Mouse (Mus musculus) MEL (cell line): ENCODE data around the gene Npas4. TPM values are rescaled to one million over a fixed set of nuclear protein-coding genes. Genes with fewer than 3 reads are reported as not detected.

Experiments used
- DNase-seq: peaks from one replicate; pipeline ENCODE4 v3.0.0; 2011; ENCODE audit warnings: low read depth, low spot score
- H3K27ac ChIP-seq: 2 replicates; pipeline ENCODE4 v1.5.1; 2012; ENCODE audit warnings: low read depth, mild to moderate bottlenecking, control low read depth, low read length, moderate library complexity; ENCODE audit not compliant: control insufficient read depth
- H3K27me3 ChIP-seq, 2 experiments: fragments of 150-350 bp in 1 of 2; sonication (generic) in 1 of 2; 2 replicates each; pipeline ENCODE4 v1.6.1; 2012; ENCODE audit warnings: low read length in 2 of 2, mild to moderate bottlenecking in 2 of 2, improper control_type of control experiment in 1 of 2, moderate library complexity in 1 of 2; ENCODE audit not compliant: insufficient read depth in 2 of 2, control insufficient read depth in 1 of 2
- H3K36me3 ChIP-seq, 2 experiments: 2 replicates each; pipeline ENCODE4 v1.6.1; 2012 to 2014; ENCODE audit warnings: low read length in 2 of 2, improper control_type of control experiment in 1 of 2, inconsistent platforms in 1 of 2, mild to moderate bottlenecking in 1 of 2; ENCODE audit not compliant: insufficient read depth in 2 of 2, control insufficient read depth in 1 of 2
- H3K4me1 ChIP-seq, 2 experiments: fragments of 150-350 bp in 1 of 2; sonication (generic) in 1 of 2; 2 replicates each; pipeline ENCODE4 v1.6.1; 2012; ENCODE audit warnings: low read length in 2 of 2, improper control_type of control experiment in 1 of 2, mild to moderate bottlenecking in 1 of 2; ENCODE audit not compliant: insufficient read depth in 2 of 2, control insufficient read depth in 1 of 2
- H3K4me3 ChIP-seq, 2 experiments: fragments of 150-350 bp in 1 of 2; sonication (generic) in 1 of 2; 2 replicates each; pipeline ENCODE4 v1.5.1; 2012; ENCODE audit warnings: low read depth in 2 of 2, low read length in 2 of 2, mild to moderate bottlenecking in 2 of 2, moderate library complexity in 2 of 2, control low read depth in 1 of 2, improper control_type of control experiment in 1 of 2; ENCODE audit not compliant: control insufficient read depth in 1 of 2, insufficient read depth in 1 of 2
- H3K79me2 ChIP-seq: 2 replicates; pipeline ENCODE4 v1.6.1; 2012; ENCODE audit warnings: mild to moderate bottlenecking, low read length, moderate library complexity; ENCODE audit not compliant: control insufficient read depth, poor library complexity, insufficient read depth
- H3K9ac ChIP-seq: 2 replicates; pipeline ENCODE4 v1.6.1; 2012; ENCODE audit warnings: low read depth, mild to moderate bottlenecking, control low read depth, low read length, moderate library complexity; ENCODE audit not compliant: control insufficient read depth, poor library complexity, severe bottlenecking
- H3K9me3 ChIP-seq: fragments of 150-350 bp; sonication (generic); replicated peaks from 2 replicates; pipeline ENCODE4 v1.6.1; 2012; ENCODE audit warnings: mild to moderate bottlenecking, low read length, improper control_type of control experiment, moderate library complexity; ENCODE audit not compliant: insufficient read depth
- BHLHE40 ChIP-seq: IDR thresholded peaks from 2 replicates; pipeline ENCODE4 v1.6.1; 2012; ENCODE audit warnings: low read depth, mild to moderate bottlenecking, inconsistent platforms, low read length, improper control_type of control experiment, borderline replicate concordance
- CHD1 ChIP-seq: IDR thresholded peaks from 2 replicates; pipeline ENCODE4 v1.6.1; 2012; ENCODE audit warnings: low read depth, mild to moderate bottlenecking, inconsistent platforms, low read length, improper control_type of control experiment
- CTCF ChIP-seq, 3 experiments: IDR thresholded peaks in 2 of 3; conservative IDR thresholded peaks in 1 of 3; 2 replicates each; pipeline ENCODE4 v1.5.1; 2011 to 2012; ENCODE audit warnings: low read length in 3 of 3, low read depth in 2 of 3, mild to moderate bottlenecking in 2 of 3, improper control_type of control experiment in 1 of 3, inconsistent platforms in 1 of 3, mixed read lengths in 1 of 3, moderate library complexity in 1 of 3; ENCODE audit not compliant: control insufficient read depth in 1 of 3, insufficient read depth in 1 of 3, poor library complexity in 1 of 3, severe bottlenecking in 1 of 3
- E2F4 ChIP-seq: IDR thresholded peaks from 2 replicates; pipeline ENCODE4 v1.6.1; 2011; ENCODE audit warnings: low read depth, low read length, improper control_type of control experiment, borderline replicate concordance
- ELF1 ChIP-seq: IDR thresholded peaks from 2 replicates; pipeline ENCODE4 v1.6.1; 2014; ENCODE audit warnings: low read depth, mild to moderate bottlenecking, inconsistent platforms, low read length, improper control_type of control experiment, moderate library complexity
- ETS1 ChIP-seq: IDR thresholded peaks from 2 replicates; pipeline ENCODE4 v1.6.1; 2012; ENCODE audit warnings: low read depth, mild to moderate bottlenecking, inconsistent platforms, low read length, improper control_type of control experiment, moderate library complexity
- GATA1 ChIP-seq: IDR thresholded peaks from 2 replicates; pipeline ENCODE4 v1.6.1; 2011; ENCODE audit warnings: low read depth, low read length, improper control_type of control experiment
- HCFC1 ChIP-seq: IDR thresholded peaks from 2 replicates; pipeline ENCODE4 v1.6.1; 2012; ENCODE audit warnings: low read depth, mild to moderate bottlenecking, inconsistent platforms, low read length, improper control_type of control experiment, moderate library complexity
- JUND ChIP-seq: IDR thresholded peaks from 2 replicates; pipeline ENCODE4 v1.6.1; 2011; ENCODE audit warnings: low read depth, mild to moderate bottlenecking, improper control_type of control experiment, low read length
- KAT2A ChIP-seq: conservative IDR thresholded peaks from 2 replicates; pipeline ENCODE4 v1.6.1; 2012; ENCODE audit warnings: low read depth, low read length, improper control_type of control experiment, inconsistent platforms
- MAX ChIP-seq: IDR thresholded peaks from 2 replicates; pipeline ENCODE4 v1.6.1; 2011; ENCODE audit warnings: low read length, improper control_type of control experiment
- MAZ ChIP-seq: IDR thresholded peaks from 2 replicates; pipeline ENCODE4 v1.6.1; 2012; ENCODE audit warnings: low read depth, mild to moderate bottlenecking, inconsistent platforms, low read length, improper control_type of control experiment
- MEF2A ChIP-seq: IDR thresholded peaks from 2 replicates; pipeline ENCODE4 v1.6.1; 2014; ENCODE audit warnings: low read depth, mild to moderate bottlenecking, inconsistent platforms, low read length, improper control_type of control experiment; ENCODE audit not compliant: poor library complexity, insufficient replicate concordance, severe bottlenecking; ENCODE audit errors: extremely low read depth
- MXI1 ChIP-seq: IDR thresholded peaks from 2 replicates; pipeline ENCODE4 v1.6.1; 2011; ENCODE audit warnings: mild to moderate bottlenecking, low read depth, low read length, improper control_type of control experiment
- MYB ChIP-seq: IDR thresholded peaks from 2 replicates; pipeline ENCODE4 v1.6.1; 2011; ENCODE audit warnings: mild to moderate bottlenecking, low read depth, low read length, improper control_type of control experiment
- MYC ChIP-seq: IDR thresholded peaks from 2 replicates; pipeline ENCODE4 v1.6.1; 2011; ENCODE audit warnings: low read depth, mild to moderate bottlenecking, low read length, improper control_type of control experiment, moderate library complexity
- NELFE ChIP-seq: IDR thresholded peaks from 2 replicates; pipeline ENCODE4 v1.6.1; 2011; ENCODE audit warnings: low read depth, low read length, improper control_type of control experiment
- NRF1 ChIP-seq: IDR thresholded peaks from 2 replicates; pipeline ENCODE4 v1.6.1; 2014; ENCODE audit warnings: low read depth, mild to moderate bottlenecking, inconsistent platforms, low read length, improper control_type of control experiment, moderate library complexity; ENCODE audit not compliant: poor library complexity, insufficient read depth, severe bottlenecking
- POLR2A ChIP-seq, 2 experiments: IDR thresholded peaks; 2 replicates each; pipeline ENCODE4 v1.6.1; 2011 to 2012; ENCODE audit warnings: low read length in 2 of 2, mild to moderate bottlenecking in 2 of 2, control low read depth in 1 of 2, improper control_type of control experiment in 1 of 2, low read depth in 1 of 2, moderate library complexity in 1 of 2; ENCODE audit not compliant: control insufficient read depth in 1 of 2, insufficient read depth in 1 of 2, poor library complexity in 1 of 2
- POLR2AphosphoS2 ChIP-seq: IDR thresholded peaks from 2 replicates; pipeline ENCODE4 v1.6.1; 2011; ENCODE audit warnings: low read length, improper control_type of control experiment
- POLR2AphosphoS5 ChIP-seq: IDR thresholded peaks from 2 replicates; pipeline ENCODE4 v1.6.1; 2012; ENCODE audit warnings: low read depth, borderline replicate concordance, mild to moderate bottlenecking, inconsistent platforms, low read length, moderate library complexity, mixed read lengths
- RAD21 ChIP-seq: IDR thresholded peaks from 2 replicates; pipeline ENCODE4 v1.6.1; 2011; ENCODE audit warnings: mild to moderate bottlenecking, low read depth, low read length, improper control_type of control experiment
- RCOR1 ChIP-seq: IDR thresholded peaks from 2 replicates; pipeline ENCODE4 v1.6.1; 2012; ENCODE audit warnings: low read depth, mild to moderate bottlenecking, inconsistent platforms, low read length, improper control_type of control experiment
- SIN3A ChIP-seq: IDR thresholded peaks from 2 replicates; pipeline ENCODE4 v1.6.1; 2012; ENCODE audit warnings: low read length, improper control_type of control experiment, inconsistent platforms
- SMC3 ChIP-seq: IDR thresholded peaks from 2 replicates; pipeline ENCODE4 v1.6.1; 2011; ENCODE audit warnings: low read depth, low read length, improper control_type of control experiment
- TAL1 ChIP-seq: IDR thresholded peaks from 2 replicates; pipeline ENCODE4 v1.6.1; 2012; ENCODE audit warnings: mild to moderate bottlenecking, inconsistent platforms, low read length, moderate library complexity, mixed read lengths
- TBP ChIP-seq: IDR thresholded peaks from 2 replicates; pipeline ENCODE4 v1.8.0; 2011; ENCODE audit warnings: low read depth, low read length, improper control_type of control experiment
- TCF12 ChIP-seq: IDR thresholded peaks from 2 replicates; pipeline ENCODE4 v1.6.1; 2014; ENCODE audit warnings: low read depth, mild to moderate bottlenecking, inconsistent platforms, low read length, improper control_type of control experiment, moderate library complexity
- UBTF ChIP-seq: IDR thresholded peaks from 2 replicates; pipeline ENCODE4 v1.6.1; 2012; ENCODE audit warnings: low read depth, mild to moderate bottlenecking, inconsistent platforms, low read length, improper control_type of control experiment, moderate library complexity, borderline replicate concordance; ENCODE audit not compliant: insufficient read depth
- USF1 ChIP-seq: IDR thresholded peaks from 2 replicates; pipeline ENCODE4 v1.6.1; 2014; ENCODE audit warnings: low read depth, mild to moderate bottlenecking, inconsistent platforms, low read length, improper control_type of control experiment, moderate library complexity
- USF2 ChIP-seq, 2 experiments: IDR thresholded peaks; 2 replicates each; pipeline ENCODE4 v1.6.1; 2011 to 2012; ENCODE audit warnings: improper control_type of control experiment in 2 of 2, low read length in 2 of 2, borderline replicate concordance in 1 of 2, inconsistent platforms in 1 of 2, low read depth in 1 of 2, mild to moderate bottlenecking in 1 of 2; ENCODE audit not compliant: insufficient read depth in 1 of 2
- ZC3H11A ChIP-seq: IDR thresholded peaks from 2 replicates; pipeline ENCODE4 v1.6.1; 2012; ENCODE audit warnings: low read depth, mild to moderate bottlenecking, inconsistent platforms, low read length, improper control_type of control experiment
- ZKSCAN1 ChIP-seq: IDR thresholded peaks from 2 replicates; pipeline ENCODE4 v1.6.1; 2012; ENCODE audit warnings: low read depth, mild to moderate bottlenecking, inconsistent platforms, low read length, improper control_type of control experiment, moderate library complexity
- ZMIZ1 ChIP-seq: IDR thresholded peaks from 2 replicates; pipeline ENCODE4 v1.6.1; 2012; ENCODE audit warnings: low read depth, mild to moderate bottlenecking, inconsistent platforms, low read length, improper control_type of control experiment, moderate library complexity
- ZNF384 ChIP-seq: IDR thresholded peaks from 2 replicates; pipeline ENCODE4 v1.6.1; 2012; ENCODE audit warnings: low read depth, mild to moderate bottlenecking, inconsistent platforms, low read length, improper control_type of control experiment
- polyA plus RNA-seq, 2 experiments: library from polyadenylated mRNA; stranded (reverse) in 1 of 2; unstranded in 1 of 2; fragments of >175 nt in 1 of 2; fragments of >200 nt in 1 of 2; gene quantifications; 2 replicates each; pipeline versions ENCODE4 v1.2.1 to v1.2.4; 2012; ENCODE audit warnings: low replicate concordance in 2 of 2, low read depth in 1 of 2; ENCODE audit not compliant: insufficient read length in 2 of 2, insufficient read depth in 1 of 2, missing spikeins in 1 of 2
- total RNA-seq: library from RNA; depleted of rRNA; stranded (reverse); fragments of 300-350 nt; gene quantifications from 2 replicates; pipeline ENCODE4 v1.2.3, GENCODE M21; 2012

The Npas4 gene
- total and polyA plus RNA-seq, 3 experiments: not detected

DNA sequence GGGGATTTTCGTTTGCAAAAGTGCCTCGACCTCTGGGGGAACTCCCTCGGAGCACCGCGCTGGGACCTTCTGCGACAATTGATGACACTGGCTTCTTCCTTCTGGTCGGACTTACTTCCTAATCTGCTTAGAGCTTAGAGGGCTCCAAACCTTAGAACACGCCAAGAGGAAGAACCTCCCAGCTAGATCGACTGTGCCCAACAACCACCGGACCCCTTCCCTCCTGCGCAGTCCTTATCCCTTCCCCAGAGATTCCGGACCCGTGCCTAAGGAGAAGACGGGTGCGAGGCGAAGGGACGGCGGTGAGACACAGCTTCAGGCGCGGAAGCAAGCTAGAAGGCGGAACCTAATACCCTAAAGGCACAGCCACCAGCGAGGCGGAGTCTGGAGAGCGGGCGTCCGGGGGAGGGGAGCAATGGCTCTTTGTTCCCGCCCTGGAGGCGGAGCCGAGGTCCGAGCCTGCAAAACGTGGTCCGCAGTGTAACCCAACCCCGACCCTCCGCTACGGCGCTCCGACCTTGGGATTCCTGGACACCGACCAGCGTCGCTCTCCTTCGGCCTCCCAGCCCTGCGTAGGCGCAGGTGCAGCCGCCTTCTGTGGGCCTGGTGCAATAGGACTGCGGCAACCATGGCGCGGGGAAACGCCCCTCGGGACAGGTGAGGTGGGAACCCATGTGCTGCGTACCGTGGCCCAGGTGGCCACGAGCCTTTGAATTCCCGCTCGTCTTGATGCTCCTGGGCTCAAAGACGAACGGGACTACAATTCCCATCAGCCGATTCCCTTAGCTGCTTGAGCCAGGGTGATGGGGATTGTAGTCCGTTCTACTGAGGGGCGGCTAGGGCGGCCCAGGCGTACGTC lies 33.7 kb upstream of the Npas4 start, which contains the start of gene Slc29a2:
Gene Slc29a2 (plus strand): TSS at position 240 of the 859 bp plus-strand sequence.
- H3K27ac ChIP-seq: peak within 1 kb of the TSS; percentile 63
- no peaks in the 10 kb centered on the region for H3K27me3 ChIP-seq
- H3K9me3 ChIP-seq: no peaks in the 10 kb centered on the region
- peaks cover 0 to 1% of the 10 kb centered on the region in 2 experiments; a peak in 1 of 4 replicates for H3K4me1 ChIP-seq
- DNase-seq: peak; percentile 94
- peaks cover 0 to 2% of the 10 kb centered on the region in 2 experiments; a peak in 1 of 4 replicates for H3K36me3 ChIP-seq
- H3K4me3 ChIP-seq: peak within 1 kb of the TSS; percentile 66 to 97
- H3K9ac ChIP-seq: peak within 1 kb of the TSS; percentile 77
- no peaks in the 10 kb centered on the region; the same call in 1 of the 2 replicates for H3K79me2 ChIP-seq
- TF ChIP-seq USF1: no peak
- TF ChIP-seq UBTF: no peak
- 0 out of 2 replicates have a peak, but pooled peaks have one; percentile 26 for TF ChIP-seq TBP
- TF ChIP-seq GATA1: no peak
- TF ChIP-seq ZMIZ1: peak; percentile 81; the same call in 1 of the 2 replicates
- TF ChIP-seq ZNF384: no peak
- TF ChIP-seq KAT2A: no peak; the same call in 1 of the 2 replicates
- no peak for TF ChIP-seq MYB
- TF ChIP-seq SIN3A: peak; percentile 75
- no peak for TF ChIP-seq RCOR1
- TF ChIP-seq ETS1: no peak
- no peak for TF ChIP-seq RAD21
- TF ChIP-seq MEF2A: no peak
- TF ChIP-seq NRF1: no peak
- no peak for TF ChIP-seq ZKSCAN1
- no peak for TF ChIP-seq ZC3H11A
- peak; percentile 33; the same call in 1 of the 2 replicates for TF ChIP-seq TCF12
- TF ChIP-seq BHLHE40: no peak
- no peak for TF ChIP-seq JUND
- peak; percentile 84 for TF ChIP-seq MXI1
- TF ChIP-seq ELF1: 0 out of 2 replicates have a peak, but pooled peaks have one; percentile 63
- no peak for TF ChIP-seq POLR2AphosphoS5
- no peak for TF ChIP-seq MAZ
- no peak; the same call in 1 of the 2 replicates for TF ChIP-seq SMC3
- peak; percentile 80; the same call in 1 of the 2 replicates for TF ChIP-seq POLR2AphosphoS2
- TF ChIP-seq CTCF (IDR thresholded peaks at IDR 0.05 in 2 of 3, conservative IDR thresholded peaks at IDR 0.05 in 1 of 3; ENCODE audit: control insufficient read depth in 1 of 3, insufficient read depth in 1 of 3, low read depth in 2 of 3, low read length in 3 of 3, poor library complexity in 1 of 3, severe bottlenecking in 1 of 3): no peak
- TF ChIP-seq NELFE: peak; percentile 84
- no peak for TF ChIP-seq E2F4
- peak; percentile 76 for TF ChIP-seq MAX
- TF ChIP-seq USF2 (IDR thresholded peaks at IDR 0.05; ENCODE audit: borderline replicate concordance in 1 of 2, insufficient read depth in 1 of 2, low read depth in 1 of 2, low read length in 2 of 2): no peak
- TF ChIP-seq TAL1: no peak
- TF ChIP-seq HCFC1: peak; percentile 89
- TF ChIP-seq CHD1: no peak
- peak; percentile 61 to 81 for TF ChIP-seq POLR2A (IDR thresholded peaks at IDR 0.05; ENCODE audit: control insufficient read depth in 1 of 2, insufficient read depth in 1 of 2, low read depth in 1 of 2, low read length in 2 of 2, poor library complexity in 1 of 2)
- TF ChIP-seq MYC: peak; percentile 84
